Mouse (Mus musculus) kidney, postnatal 0 days (tissue): ENCODE data around the gene 1700001L19Rik. TPM values are rescaled to one million over a fixed set of nuclear protein-coding genes. Genes with fewer than 3 reads are reported as not detected.
A peak's percentile ranks its signal among the peaks of the same experiment; 100 is the strongest.

Experiments
- ATAC-seq: fragments of 200-750 bp; cut with Nextera tagmentation; replicated peaks from 2 replicates; pipeline ENCODE4 v1.8.0; 2017; ENCODE audit warnings: low read depth, moderate number of reproducible peaks, moderate TSS enrichment, moderate library complexity; ENCODE audit not compliant: low FRiP score
- DNase-seq: peaks from one replicate; pipeline ENCODE4 v3.0.0-alpha.2; 2016; ENCODE audit warnings: low spot score
- H3K27ac ChIP-seq: fragments of 300-500 bp; sonication (generic); 2 replicates; pipeline ENCODE4 v1.5.1; 2014; ENCODE audit warnings: mild to moderate bottlenecking
- H3K27me3 ChIP-seq: fragments of 300-500 bp; sonication (generic); 2 replicates; pipeline ENCODE4 v1.6.1; 2014; ENCODE audit warnings: low read length, mixed read lengths; ENCODE audit not compliant: insufficient read depth
- H3K36me3 ChIP-seq: fragments of 300-500 bp; sonication (generic); 2 replicates; pipeline ENCODE4 v1.6.1; 2014; ENCODE audit warnings: low read length, mixed read lengths; ENCODE audit not compliant: insufficient read depth
- H3K4me1 ChIP-seq: fragments of 300-500 bp; sonication (generic); replicated peaks from 2 replicates; pipeline ENCODE4 v1.6.1; 2014; ENCODE audit warnings: antibody characterized with exemption, low read length, mixed read lengths; ENCODE audit not compliant: insufficient read depth
- H3K4me2 ChIP-seq: fragments of 300-500 bp; sonication (generic); 2 replicates; pipeline ENCODE4 v1.6.1; 2014; ENCODE audit warnings: mild to moderate bottlenecking, low read length, moderate library complexity, mixed read lengths
- H3K4me3 ChIP-seq: fragments of 300-500 bp; sonication (generic); replicated peaks from 2 replicates; pipeline ENCODE4 v1.5.1; 2014; ENCODE audit warnings: low read depth, low read length
- H3K9ac ChIP-seq: fragments of 300-500 bp; sonication (generic); 2 replicates; pipeline ENCODE4 v1.6.1; 2014; ENCODE audit warnings: low read depth, low read length
- H3K9me3 ChIP-seq: fragments of 300-500 bp; sonication (generic); replicated peaks from 2 replicates; pipeline ENCODE4 v1.6.1; 2016; ENCODE audit warnings: low read length, inconsistent platforms, mixed read lengths
- CTCF ChIP-seq: IDR thresholded peaks from 2 replicates; pipeline ENCODE4 v1.5.1; 2016; ENCODE audit warnings: antibody characterized with exemption, low read depth, mild to moderate bottlenecking, moderate library complexity
- WGBS: fragments of 180-500 bp; shearing (Covaris S2); extraction: QIAGEN DNeasy Blood & Tissue Kit; methylation state at CpG from one replicate; pipeline ENCODE4 v1.1.7; 2014; 5-methylcytosine and 5-hydroxymethylcytosine counted together
- polyA plus RNA-seq: library from polyadenylated mRNA; unstranded; fragments of >200 nt; fragmentation: Nextera tagmentation; extraction: Ambion mirVana; gene quantifications from 2 replicates; pipeline ENCODE4 v1.2.1, GENCODE M21; 2015

1700001L19Rik gene
- polyA plus RNA-seq, 1 experiment from 2014 or later: 0.43 TPM

GRCm38 (mm10) chr13:68572966-68573913, 24.0 kb upstream of the 1700001L19Rik start:
- H3K36me3 ChIP-seq: peaks cover 17% of the 10 kb centered on the region
- DNase-seq: peak; percentile 88
- no peaks in the 10 kb centered on the region for H3K27me3 ChIP-seq
- no peak for TF ChIP-seq CTCF
- no peaks in the 10 kb centered on the region for H3K9me3 ChIP-seq
- H3K4me3 ChIP-seq: no peak overlapping the region
- ATAC-seq: peak; percentile 90
- 31% methylated on average over 10 of the region's 10 CpGs for WGBS
- H3K27ac ChIP-seq: peak overlapping the region; percentile 87
- H3K4me1 ChIP-seq: peaks cover 12% of the 10 kb centered on the region
- H3K9ac ChIP-seq: no peak overlapping the region
- H3K4me2 ChIP-seq: no peak overlapping the region

- DNase-seq: no peak
- no peaks in the 10 kb centered on the region for H3K27me3 ChIP-seq
- no peak for TF ChIP-seq CTCF
- ATAC-seq: no peak
- H3K36me3 ChIP-seq: peaks cover 17% of the 10 kb centered on the region; the same call in 1 of the 2 replicates
- H3K4me2 ChIP-seq: no peak overlapping the region
- no peak overlapping the region for H3K4me3 ChIP-seq
- H3K9me3 ChIP-seq: no peaks in the 10 kb centered on the region
- peaks cover 12% of the 10 kb centered on the region for H3K4me1 ChIP-seq
- 69% methylated on average over 4 of the region's 4 CpGs for WGBS
- 0 out of 2 replicates have a peak overlapping the region, but pooled peaks have one; percentile 87 for H3K27ac ChIP-seq
- H3K9ac ChIP-seq: no peak overlapping the region
These were observed 22.8 kb upstream of the 1700001L19Rik start for GRCm38 (mm10) chr13:68574398-68574797.

GRCm38 (mm10) chr13:68577945-68578344, 19.3 kb upstream of the 1700001L19Rik start:
- H3K4me2 ChIP-seq: no peak overlapping the region
- H3K36me3 ChIP-seq: peaks cover 10% of the 10 kb centered on the region; the same call in 1 of the 2 replicates
- DNase-seq: no peak
- no peak overlapping the region for H3K4me3 ChIP-seq
- H3K9me3 ChIP-seq: no peaks in the 10 kb centered on the region
- peaks cover 13% of the 10 kb centered on the region for H3K4me1 ChIP-seq
- no peak overlapping the region for H3K27ac ChIP-seq
- 87% methylated on average over 7 of the region's 7 CpGs for WGBS
- no peaks in the 10 kb centered on the region for H3K27me3 ChIP-seq
- H3K9ac ChIP-seq: no peak overlapping the region
- no peak for TF ChIP-seq CTCF
- ATAC-seq: no peak

GRCm38 (mm10) chr13:68581086-68581740, 16.0 kb upstream of the 1700001L19Rik start:
- no peak for ATAC-seq
- H3K4me2 ChIP-seq: peak overlapping the region; percentile 94
- peak overlapping the region; percentile 82 for H3K4me3 ChIP-seq
- 20% methylated on average over 14 of the region's 14 CpGs for WGBS
- no peaks in the 10 kb centered on the region for H3K9me3 ChIP-seq
- H3K4me1 ChIP-seq: peaks cover 7% of the 10 kb centered on the region
- no peaks in the 10 kb centered on the region for H3K27me3 ChIP-seq
- TF ChIP-seq CTCF: peak; percentile 46
- peak overlapping the region; percentile 76 for H3K27ac ChIP-seq
- H3K36me3 ChIP-seq: peaks cover 29% of the 10 kb centered on the region
- DNase-seq: no peak
- peak overlapping the region; percentile 69 for H3K9ac ChIP-seq

- peaks cover 27% of the 10 kb centered on the region for H3K36me3 ChIP-seq
- H3K27me3 ChIP-seq: no peaks in the 10 kb centered on the region
- under 1% methylated on average over 80 of the region's 81 CpGs for WGBS
- peak within 1 kb of the TSS; percentile 82 for H3K4me3 ChIP-seq
- H3K4me2 ChIP-seq: peak within 1 kb of the TSS; percentile 94
- peaks cover 7% of the 10 kb centered on the region for H3K4me1 ChIP-seq
- ATAC-seq: peak; percentile 100
- no peak for TF ChIP-seq CTCF
- peak within 1 kb of the TSS; percentile 87 for H3K27ac ChIP-seq
- DNase-seq: peak; percentile 96
- H3K9me3 ChIP-seq: no peaks in the 10 kb centered on the region
- H3K9ac ChIP-seq: peak within 1 kb of the TSS; percentile 86
These were observed 15.3 kb upstream of the 1700001L19Rik start, which contains the start of the genes Mtrr and Fastkd3 for GRCm38 (mm10) chr13:68581747-68582516. Mtrr (minus strand) TSS chr13:68582149. Fastkd3 (plus strand) TSS chr13:68582234.

GRCm38 (mm10) chr13:68582517-68582780, 14.8 kb upstream of the 1700001L19Rik start:
- Histone ChIP-seq H3K27ac (peak overlapping the region; percentile 87), H3K9me3 (no peaks in the 10 kb centered on the region), H3K4me3 (peak overlapping the region; percentile 82), H3K9ac (peak overlapping the region; percentile 86), H3K36me3 (peaks cover 24% of the 10 kb centered on the region), H3K4me1 (peaks cover 7% of the 10 kb centered on the region), H3K27me3 (no peaks in the 10 kb centered on the region), H3K4me2 (peak overlapping the region; percentile 94)
- TF ChIP-seq CTCF: no peak
- ATAC-seq (peak; percentile 4; the same call in 1 of the 2 replicates), DNase-seq (peak; percentile 23)
- 0% methylated on average over 11 of the region's 11 CpGs for WGBS
